Mouse (Mus musculus) intestine, postnatal 0 days (tissue): ENCODE results near the gene Gm44502. TPM values are rescaled to one million over a fixed set of nuclear protein-coding genes. Genes with fewer than 3 reads are reported as not detected.
A peak's percentile ranks its signal among the peaks of the same experiment; 100 is the strongest.

Experiments
- ATAC-seq: fragments of 200-750 bp; cut with Nextera tagmentation; 2 replicates; pipeline ENCODE4 v1.8.0; 2017; ENCODE audit warnings: mild to moderate bottlenecking, moderate TSS enrichment, moderate library complexity
- H3K27ac ChIP-seq: fragments of 300-500 bp; sonication (generic); 2 replicates; pipeline ENCODE4 v1.5.1; 2014; ENCODE audit warnings: mild to moderate bottlenecking, low read depth, low read length, moderate library complexity
- H3K27me3 ChIP-seq: fragments of 300-500 bp; sonication (generic); replicated peaks from 2 replicates; pipeline ENCODE4 v1.6.1; 2014; ENCODE audit warnings: low read length, mixed read lengths; ENCODE audit not compliant: control insufficient read depth, insufficient read depth
- H3K36me3 ChIP-seq: fragments of 300-500 bp; sonication (generic); 2 replicates; pipeline ENCODE4 v1.6.1; 2014; ENCODE audit warnings: mild to moderate bottlenecking, moderate library complexity; ENCODE audit not compliant: control insufficient read depth, insufficient read depth
- H3K4me1 ChIP-seq: fragments of 300-500 bp; sonication (generic); replicated peaks from 2 replicates; pipeline ENCODE4 v1.6.1; 2014; ENCODE audit warnings: antibody characterized with exemption, low read length, mixed read lengths; ENCODE audit not compliant: control insufficient read depth, insufficient read depth
- H3K4me2 ChIP-seq: fragments of 300-500 bp; sonication (generic); replicated peaks from 2 replicates; pipeline ENCODE4 v1.6.1; 2014; ENCODE audit warnings: low read depth, mild to moderate bottlenecking, moderate library complexity
- H3K4me3 ChIP-seq: fragments of 300-500 bp; sonication (generic); 2 replicates; pipeline ENCODE4 v1.5.1; 2014; ENCODE audit warnings: low read depth, low read length
- H3K9ac ChIP-seq: fragments of 300-500 bp; sonication (generic); 2 replicates; pipeline ENCODE4 v1.6.1; 2014; ENCODE audit warnings: mild to moderate bottlenecking, low read depth, low read length
- H3K9me3 ChIP-seq: fragments of 300-500 bp; sonication (generic); 2 replicates; pipeline ENCODE4 v1.6.1; 2016; ENCODE audit warnings: mixed run types; ENCODE audit not compliant: control insufficient read depth
- CTCF ChIP-seq: sonication (generic); IDR thresholded peaks from 2 replicates; pipeline ENCODE4 v1.5.1; 2016; ENCODE audit warnings: low read depth, mild to moderate bottlenecking, control low read depth, antibody characterized with exemption, moderate library complexity
- WGBS: fragments of 180-500 bp; shearing (Covaris S2); extraction: QIAGEN DNeasy Blood & Tissue Kit; methylation state at CpG from one replicate; pipeline ENCODE4 v1.1.7; 2014; 5-methylcytosine and 5-hydroxymethylcytosine counted together
- polyA plus RNA-seq: library from polyadenylated mRNA; unstranded; fragments of >200 nt; fragmentation: Nextera tagmentation; extraction: Ambion mirVana; gene quantifications from 2 replicates; pipeline ENCODE4 v1.2.1, GENCODE M21; 2015

Gene Gm44502
- polyA plus RNA-seq, 1 experiment from 2014 or later, result not detected

DNA sequence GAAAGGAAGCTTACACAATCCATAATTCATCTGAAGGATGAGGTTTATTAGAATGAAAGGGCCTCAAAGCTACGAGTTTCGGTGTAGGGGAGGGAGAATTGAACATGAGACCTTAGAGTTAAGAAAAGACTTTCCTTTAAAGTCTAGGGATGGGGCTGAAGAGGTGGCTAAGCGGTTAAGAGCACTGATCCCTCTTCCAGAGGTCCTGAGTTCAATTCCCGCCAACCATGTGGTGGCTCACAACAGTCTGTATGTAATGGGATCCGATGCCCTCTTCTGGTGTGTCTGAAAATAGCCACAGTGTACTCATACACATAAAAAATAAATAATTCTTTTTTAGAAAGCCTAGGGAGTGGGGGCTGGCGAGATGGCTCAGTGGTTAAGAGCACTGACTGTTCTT lies 845 bp upstream of the Gm44502 start:
- WGBS, result 42% methylated on average over 6 of the region's 6 CpGs
- H3K4me3 ChIP-seq, result peak overlapping the region; percentile 82
- peak; percentile 46 for TF ChIP-seq CTCF

DNA sequence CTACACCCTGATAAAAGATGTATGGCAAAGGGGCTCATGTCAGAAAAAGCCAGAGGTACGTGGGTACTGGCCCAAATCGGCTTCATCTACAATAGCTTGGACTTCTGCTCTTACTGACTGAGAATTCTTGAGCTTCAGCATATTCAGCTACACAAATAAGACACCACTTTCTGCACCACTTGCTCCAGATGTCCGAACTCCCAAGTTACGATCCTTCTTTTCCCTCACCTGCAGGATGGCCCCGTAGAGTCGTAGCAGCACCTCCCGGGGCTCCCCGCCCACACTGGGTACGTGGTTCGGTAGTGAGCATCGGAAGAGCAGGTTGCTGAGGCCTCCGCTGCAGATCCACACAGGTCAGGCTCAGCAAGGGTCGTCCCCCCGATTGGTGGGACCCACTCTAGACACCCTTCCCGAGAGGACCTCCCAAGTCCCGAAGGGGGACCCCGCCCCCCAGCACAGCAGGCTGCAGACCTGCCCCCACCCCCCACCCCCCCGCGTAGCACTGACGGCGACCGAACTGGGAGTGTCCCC lies 610 bp downstream of the Gm44502 start:
- Histone ChIP-seq H3K27ac (peak overlapping the region; percentile 99), H3K4me1 (peaks cover 8% of the 10 kb centered on the region; the same call in 1 of the 2 replicates), H3K36me3 (peaks cover 22% of the 10 kb centered on the region), H3K4me2 (peak overlapping the region; percentile 94), H3K9ac (peak overlapping the region; percentile 83), H3K27me3 (no peaks in the 10 kb centered on the region), H3K9me3 (no peaks in the 10 kb centered on the region), H3K4me3 (peak overlapping the region; percentile 82)
- ATAC-seq, result peak; percentile 14
- TF ChIP-seq CTCF, result no peak
- WGBS, result 3% methylated on average over 22 of the region's 22 CpGs

More for the DNA sequence above, 845 bp upstream of the Gm44502 start:
- Histone ChIP-seq H3K27ac (peak overlapping the region; percentile 99), H3K4me1 (peaks cover 8% of the 10 kb centered on the region; the same call in 1 of the 2 replicates), H3K36me3 (peaks cover 22% of the 10 kb centered on the region), H3K27me3 (no peaks in the 10 kb centered on the region), H3K9ac (peak overlapping the region; percentile 83; the same call in 1 of the 2 replicates), H3K9me3 (no peaks in the 10 kb centered on the region), H3K4me2 (peak overlapping the region; percentile 94)
- no peak for ATAC-seq

DNA sequence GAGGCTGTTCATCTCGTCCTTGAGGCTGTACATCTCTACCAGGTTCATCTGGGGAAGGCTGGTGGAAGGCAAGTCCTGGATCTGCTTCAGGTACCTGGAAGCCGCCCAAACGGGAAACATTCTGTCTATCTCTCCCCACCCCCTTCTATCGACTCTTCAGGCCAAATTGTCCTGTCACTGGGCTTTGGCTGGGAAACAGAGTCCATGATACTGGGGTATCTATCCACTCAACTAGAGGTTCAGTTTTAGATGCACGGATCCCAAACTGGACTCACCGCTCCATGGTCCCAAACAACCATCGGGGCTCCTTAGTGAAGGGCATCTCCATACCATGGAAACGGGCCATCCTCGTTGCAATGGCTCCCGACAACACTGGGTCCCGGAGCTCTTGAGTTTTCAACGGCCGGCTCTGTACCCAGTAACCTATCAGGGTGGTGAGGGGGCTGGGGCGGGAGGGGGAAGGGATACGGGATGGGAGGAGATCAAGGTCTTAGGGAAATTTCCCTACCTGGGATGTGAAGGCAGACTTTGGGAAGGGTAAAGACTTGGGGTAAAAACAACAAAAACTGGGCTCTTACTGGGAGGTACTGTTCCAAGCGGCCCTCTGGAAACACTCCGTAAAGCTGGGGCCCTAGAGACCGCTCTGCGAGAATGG lies 1.2 kb downstream of the Gm44502 start:
- Histone ChIP-seq H3K9ac (peak overlapping the region; percentile 83; the same call in 1 of the 2 replicates), H3K27ac (no peak overlapping the region)
- 86% methylated on average over 19 of the region's 19 CpGs for WGBS

DNA sequence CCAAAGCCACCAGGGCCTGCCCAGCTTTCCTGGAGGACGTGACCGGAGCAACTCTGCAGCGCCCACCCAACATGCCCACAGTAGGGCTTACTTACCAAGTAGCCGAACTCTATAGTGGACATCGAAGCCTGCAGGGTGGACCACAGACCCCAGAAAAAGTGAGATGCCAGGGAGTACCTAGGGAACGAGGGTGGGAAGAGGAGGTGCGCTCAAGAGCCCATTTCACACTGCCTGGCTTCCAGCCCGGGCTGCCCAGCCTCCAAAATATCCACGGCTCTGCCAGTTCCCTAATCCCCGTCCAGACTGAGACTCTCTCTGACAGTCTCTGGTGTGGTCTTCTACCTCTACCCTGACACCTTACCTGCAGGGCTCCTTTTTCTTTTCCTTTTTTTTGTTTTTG lies 2.8 kb downstream of the Gm44502 start:
- Histone ChIP-seq H3K4me2 (no peak overlapping the region), H3K36me3 (peaks cover 29% of the 10 kb centered on the region), H3K27ac (no peak overlapping the region), H3K27me3 (no peaks in the 10 kb centered on the region), H3K9ac (no peak overlapping the region), H3K4me1 (peaks cover 8% of the 10 kb centered on the region; the same call in 1 of the 2 replicates), H3K9me3 (no peaks in the 10 kb centered on the region), H3K4me3 (no peak overlapping the region)
- ATAC-seq, result no peak
- no peak for TF ChIP-seq CTCF
- 97% methylated on average over 10 of the region's 10 CpGs for WGBS

More for the DNA sequence above, 1.2 kb downstream of the Gm44502 start:
- H3K4me2 ChIP-seq, result peak overlapping the region; percentile 94
- no peak for ATAC-seq
- TF ChIP-seq CTCF, result no peak
- H3K4me3 ChIP-seq, result peak overlapping the region; percentile 82
- H3K36me3 ChIP-seq, result peaks cover 29% of the 10 kb centered on the region
- no peaks in the 10 kb centered on the region for H3K9me3 ChIP-seq
- no peaks in the 10 kb centered on the region for H3K27me3 ChIP-seq
- H3K4me1 ChIP-seq, result peaks cover 8% of the 10 kb centered on the region; the same call in 1 of the 2 replicates

DNA sequence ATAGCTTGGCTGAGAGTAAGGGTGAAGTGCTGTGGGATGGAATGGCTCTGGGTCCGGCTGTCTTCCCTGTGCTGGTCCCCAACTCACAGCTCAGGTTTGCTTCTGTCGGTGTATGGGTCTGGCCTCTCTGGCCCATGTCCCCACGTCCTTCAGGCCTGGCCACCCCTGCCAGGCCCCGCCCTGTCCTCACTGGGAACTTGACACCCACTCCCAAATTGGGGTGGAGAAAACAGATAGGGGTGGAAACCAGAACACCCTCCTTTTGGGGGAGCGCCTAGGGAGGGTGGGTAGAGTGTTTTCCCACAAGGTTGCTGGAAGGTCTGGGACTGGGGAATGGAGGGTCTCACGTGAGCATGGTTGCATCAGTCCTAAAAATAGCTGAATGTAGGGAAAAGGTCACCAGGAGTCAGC lies 3.8 kb downstream of the Gm44502 start, which contains the start of gene Cpt1b:
Gene Cpt1b, minus strand, starts transcription at position 153 of the 411 bp plus-strand sequence.
- no peaks in the 10 kb centered on the region for H3K27me3 ChIP-seq
- no peak for TF ChIP-seq CTCF
- peaks cover 29% of the 10 kb centered on the region for H3K36me3 ChIP-seq
- WGBS, result 48% methylated on average over 6 of the region's 6 CpGs
- no peak within 1 kb of the TSS for H3K27ac ChIP-seq
- H3K4me1 ChIP-seq, result 0 out of 2 replicates have a peak, but pooled peaks cover 8% of the 10 kb centered on the region
- no peak for ATAC-seq
- no peak within 1 kb of the TSS for H3K4me2 ChIP-seq
- H3K9ac ChIP-seq, result no peak within 1 kb of the TSS
- no peak within 1 kb of the TSS for H3K4me3 ChIP-seq
- no peaks in the 10 kb centered on the region for H3K9me3 ChIP-seq

DNA sequence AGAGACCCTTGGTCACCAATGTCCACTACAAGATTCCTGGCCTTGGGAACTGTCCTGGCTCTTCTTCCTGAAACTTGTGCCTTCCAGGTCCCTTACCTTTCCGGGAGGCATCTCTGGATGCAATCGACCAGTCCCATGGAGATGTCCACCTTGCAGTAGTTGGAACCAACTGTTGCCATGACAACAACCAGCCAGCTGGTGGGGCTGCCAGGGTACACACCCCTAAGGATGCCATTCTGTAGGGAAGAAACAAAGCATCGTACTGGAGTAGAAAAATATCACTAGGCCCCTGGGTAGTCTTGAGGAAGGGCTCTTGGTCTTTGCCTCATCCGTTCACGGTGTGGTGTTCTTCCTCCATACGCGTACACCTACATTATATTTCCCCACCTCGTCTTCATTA lies 4.9 kb downstream of the Gm44502 start:
- no peak overlapping the region for H3K9ac ChIP-seq
- H3K36me3 ChIP-seq, result peaks cover 36% of the 10 kb centered on the region
- H3K9me3 ChIP-seq, result no peaks in the 10 kb centered on the region
- TF ChIP-seq CTCF, result no peak
- no peak overlapping the region for H3K4me3 ChIP-seq
- H3K27me3 ChIP-seq, result no peaks in the 10 kb centered on the region
- no peak overlapping the region for H3K27ac ChIP-seq
- WGBS, result 82% methylated on average over 8 of the region's 8 CpGs
- 0 out of 2 replicates have a peak, but pooled peaks cover 8% of the 10 kb centered on the region for H3K4me1 ChIP-seq
- H3K4me2 ChIP-seq, result no peak overlapping the region
- ATAC-seq, result no peak
